Mouse (Mus musculus) megakaryocyte, embryonic 14.5 days (primary cell): ENCODE results near the gene Tubg1.

Experiments used
- FLI1 ChIP-seq: IDR thresholded peaks from 2 replicates; pipeline ENCODE4 v1.6.1; 2012; ENCODE audit warnings: low read length, inconsistent platforms, mixed read lengths
- GATA1 ChIP-seq: IDR thresholded peaks from 3 replicates; pipeline ENCODE4 v1.6.1; 2012; ENCODE audit warnings: mixed read lengths, low read length, inconsistent platforms, borderline replicate concordance

- no peak for TF ChIP-seq GATA1
- no peak for TF ChIP-seq FLI1
Measured at GRCm38 (mm10) chr11:101134217-101134865, 14.6 kb downstream of the Tubg1 start.
